Mouse (Mus musculus) forebrain, embryonic 16.5 days (tissue): ENCODE measurements around the gene Trnt1. TPM values are rescaled to one million over a fixed set of nuclear protein-coding genes. Genes with fewer than 3 reads are reported as not detected.

ENCODE experiments used
- ATAC-seq: fragments of 200-750 bp; cut with Nextera tagmentation; 2 replicates; pipeline ENCODE4 v1.8.0; 2017; ENCODE audit warnings: mild to moderate bottlenecking, moderate library complexity
- H3K27ac ChIP-seq: fragments of 300-500 bp; sonication (generic); 2 replicates; pipeline ENCODE4 v1.5.1; 2014; ENCODE audit warnings: low read length, control low read depth
- H3K27me3 ChIP-seq: fragments of 300-500 bp; sonication (generic); replicated peaks from 2 replicates; pipeline ENCODE4 v1.6.1; 2014; ENCODE audit warnings: low read length; ENCODE audit not compliant: control insufficient read depth, insufficient read depth
- H3K36me3 ChIP-seq: fragments of 300-500 bp; sonication (generic); 2 replicates; pipeline ENCODE4 v1.6.1; 2014; ENCODE audit not compliant: control insufficient read depth, insufficient read depth
- H3K4me1 ChIP-seq: fragments of 300-500 bp; sonication (generic); replicated peaks from 2 replicates; pipeline ENCODE4 v1.6.1; 2014; ENCODE audit warnings: low read length; ENCODE audit not compliant: control insufficient read depth, insufficient read depth
- H3K4me2 ChIP-seq: fragments of 300-500 bp; sonication (generic); 2 replicates; pipeline ENCODE4 v1.6.1; 2014; ENCODE audit warnings: mild to moderate bottlenecking, low read length, control low read depth
- H3K4me3 ChIP-seq: fragments of 300-500 bp; sonication (generic); replicated peaks from 2 replicates; pipeline ENCODE4 v1.5.1; 2014; ENCODE audit warnings: mild to moderate bottlenecking, low read length, control low read depth
- H3K9ac ChIP-seq: fragments of 300-500 bp; sonication (generic); replicated peaks from 2 replicates; pipeline ENCODE4 v1.6.1; 2014; ENCODE audit warnings: low read depth, low read length, control low read depth
- H3K9me3 ChIP-seq: fragments of 300-500 bp; sonication (generic); 2 replicates; pipeline ENCODE4 v1.6.1; 2016; ENCODE audit warnings: low read length; ENCODE audit not compliant: control insufficient read depth
- WGBS: fragments of 180-500 bp; shearing (Covaris S2); extraction: QIAGEN DNeasy Blood & Tissue Kit; methylation state at CpG from one replicate; pipeline ENCODE4 v1.1.7; 2014; 5-methylcytosine and 5-hydroxymethylcytosine counted together
- polyA plus RNA-seq: library from polyadenylated mRNA; unstranded; fragments of >200 nt; fragmentation: Nextera tagmentation; extraction: Ambion mirVana; gene quantifications from 2 replicates; pipeline ENCODE4 v1.2.1, GENCODE M21; 2015

The Trnt1 gene
- polyA plus RNA-seq: 66.6 and 78.1 TPM in 2 replicates

- Histone ChIP-seq H3K4me3 (peak within 1 kb of the TSS; percentile 88), H3K4me1 (peaks cover 10% of the 10 kb centered on the region), H3K9me3 (no peaks in the 10 kb centered on the region), H3K27ac (0 out of 2 replicates have a peak within 1 kb of the TSS, but pooled peaks have one; percentile 13), H3K9ac (peak within 1 kb of the TSS; percentile 67), H3K27me3 (peaks cover 3% of the 10 kb centered on the region; the same call in 1 of the 2 replicates), H3K4me2 (peak within 1 kb of the TSS; percentile 86), H3K36me3 (peaks cover 13% of the 10 kb centered on the region)
- ATAC-seq: peak; percentile 100
- WGBS: 8% methylated on average over 35 of the region's 35 CpGs
Observed at GRCm38 (mm10) chr6:106768640-106769289, at the start of gene Trnt1. Trnt1 (plus strand) TSS chr6:106769120.

- Histone ChIP-seq H3K27ac (no peak overlapping the region), H3K9me3 (no peaks in the 10 kb centered on the region), H3K4me1 (no peaks in the 10 kb centered on the region), H3K9ac (no peak overlapping the region), H3K36me3 (no peaks in the 10 kb centered on the region), H3K4me3 (no peak overlapping the region), H3K27me3 (no peaks in the 10 kb centered on the region), H3K4me2 (no peak overlapping the region)
- WGBS: 94% methylated on average over 4 of the region's 4 CpGs
- ATAC-seq: no peak
Observed at GRCm38 (mm10) chr6:106725642-106726041, 43.3 kb upstream of the Trnt1 start.

- no peaks in the 10 kb centered on the region for H3K9me3 ChIP-seq
- no peaks in the 10 kb centered on the region for H3K4me1 ChIP-seq
- H3K4me2 ChIP-seq: no peak overlapping the region
- no peak overlapping the region for H3K27ac ChIP-seq
- no peak for ATAC-seq
- H3K4me3 ChIP-seq: no peak overlapping the region
- H3K36me3 ChIP-seq: no peaks in the 10 kb centered on the region
- 83% methylated on average over 6 of the region's 6 CpGs for WGBS
- H3K27me3 ChIP-seq: no peaks in the 10 kb centered on the region
- H3K9ac ChIP-seq: no peak overlapping the region
Observed at GRCm38 (mm10) chr6:106726078-106726477, 42.8 kb upstream of the Trnt1 start.

- H3K36me3 ChIP-seq: no peaks in the 10 kb centered on the region
- no peaks in the 10 kb centered on the region for H3K4me1 ChIP-seq
- H3K27ac ChIP-seq: no peak overlapping the region
- no peak overlapping the region for H3K9ac ChIP-seq
- no peak overlapping the region for H3K4me2 ChIP-seq
- ATAC-seq: no peak
- H3K4me3 ChIP-seq: no peak overlapping the region
- H3K27me3 ChIP-seq: no peaks in the 10 kb centered on the region
- no peaks in the 10 kb centered on the region for H3K9me3 ChIP-seq
- 90% methylated on average over 1 of the region's 1 CpGs for WGBS
Observed at GRCm38 (mm10) chr6:106727703-106728102, 41.2 kb upstream of the Trnt1 start.

GRCm38 (mm10) chr6:106729682-106730314, 39.1 kb upstream of the Trnt1 start:
- 86% methylated on average over 4 of the region's 4 CpGs for WGBS
- ATAC-seq: no peak
- Histone ChIP-seq H3K4me3 (no peak overlapping the region), H3K9ac (no peak overlapping the region), H3K27ac (no peak overlapping the region), H3K4me1 (no peaks in the 10 kb centered on the region), H3K27me3 (no peaks in the 10 kb centered on the region), H3K36me3 (no peaks in the 10 kb centered on the region), H3K4me2 (no peak overlapping the region), H3K9me3 (no peaks in the 10 kb centered on the region)

GRCm38 (mm10) chr6:106732563-106732962, 36.4 kb upstream of the Trnt1 start:
- WGBS: 91% methylated on average over 4 of the region's 4 CpGs

GRCm38 (mm10) chr6:106738229-106738628, 30.7 kb upstream of the Trnt1 start:
- no peak for ATAC-seq
- WGBS: 77% methylated on average over 3 of the region's 3 CpGs
- H3K4me1 ChIP-seq: no peaks in the 10 kb centered on the region
- no peaks in the 10 kb centered on the region for H3K27me3 ChIP-seq
- H3K36me3 ChIP-seq: no peaks in the 10 kb centered on the region
- H3K9me3 ChIP-seq: no peaks in the 10 kb centered on the region
- H3K4me3 ChIP-seq: no peak overlapping the region
- H3K4me2 ChIP-seq: no peak overlapping the region
- H3K27ac ChIP-seq: no peak overlapping the region
- no peak overlapping the region for H3K9ac ChIP-seq

More at GRCm38 (mm10) chr6:106732563-106732962, 36.4 kb upstream of the Trnt1 start:
- Histone ChIP-seq H3K4me1 (no peaks in the 10 kb centered on the region), H3K4me2 (no peak overlapping the region), H3K9ac (no peak overlapping the region), H3K36me3 (no peaks in the 10 kb centered on the region), H3K27ac (no peak overlapping the region), H3K27me3 (no peaks in the 10 kb centered on the region), H3K9me3 (no peaks in the 10 kb centered on the region), H3K4me3 (no peak overlapping the region)
- ATAC-seq: no peak

- Histone ChIP-seq H3K4me1 (no peaks in the 10 kb centered on the region), H3K4me2 (no peak overlapping the region), H3K27ac (no peak overlapping the region), H3K36me3 (no peaks in the 10 kb centered on the region), H3K4me3 (no peak overlapping the region), H3K27me3 (no peaks in the 10 kb centered on the region), H3K9me3 (no peaks in the 10 kb centered on the region), H3K9ac (no peak overlapping the region)
- ATAC-seq: no peak
- WGBS: 97% methylated on average over 1 of the region's 1 CpGs
Observed at GRCm38 (mm10) chr6:106740244-106740825, 28.6 kb upstream of the Trnt1 start.

- no peak overlapping the region for H3K27ac ChIP-seq
- H3K27me3 ChIP-seq: no peaks in the 10 kb centered on the region
- no peaks in the 10 kb centered on the region for H3K36me3 ChIP-seq
- no peaks in the 10 kb centered on the region for H3K4me1 ChIP-seq
- no peak overlapping the region for H3K4me3 ChIP-seq
- H3K9ac ChIP-seq: no peak overlapping the region
- WGBS: 74% methylated on average over 7 of the region's 7 CpGs
- H3K9me3 ChIP-seq: no peaks in the 10 kb centered on the region
- no peak for ATAC-seq
- H3K4me2 ChIP-seq: no peak overlapping the region
Observed at GRCm38 (mm10) chr6:106743556-106744233, 25.2 kb upstream of the Trnt1 start.
